ENCODE assay signal across 8 mouse cellular contexts in the genomic region with DNA sequence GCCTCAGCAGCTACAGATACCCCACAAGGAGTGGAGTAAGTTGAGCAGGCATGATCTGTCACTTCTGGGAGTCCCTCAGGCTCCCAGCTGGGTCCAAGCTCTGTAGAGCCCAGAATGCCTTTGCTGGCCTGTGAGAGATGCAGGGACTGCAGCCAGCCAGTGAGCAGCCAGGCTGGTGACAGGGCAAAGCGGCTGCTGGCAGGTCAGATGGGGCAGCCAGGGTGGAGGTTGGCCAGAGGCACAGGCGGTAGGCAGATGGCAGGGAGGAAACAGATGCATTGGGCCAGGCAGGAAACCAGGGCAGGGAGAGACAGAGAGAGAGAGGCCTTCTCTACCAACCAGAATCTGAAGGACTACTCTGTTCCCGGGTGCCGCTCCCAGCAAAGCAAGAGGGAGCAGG. TPM values are rescaled to one million over a fixed set of nuclear protein-coding genes. Genes with fewer than 3 reads are reported as not detected.
DNase-seq lines count a peak whose midpoint lies in the region; ATAC-seq lines count a peak whose summit lies in the region.

No protein-coding gene starts in this region.

- no peak overlapping the region for H3K9ac ChIP-seq in heart, embryonic 16.5 days (ENCODE audit: low read length)

- ATAC-seq in common myeloid progenitor, adult 5-6 weeks (replicated peaks; ENCODE audit: low read depth, poor library complexity, severe bottlenecking), result peak; percentile 65
- peak; percentile 23; the same call in 1 of the 2 replicates for ATAC-seq in heart, embryonic 16.5 days (replicated peaks; ENCODE audit: extremely low read depth, insufficient read depth, low FRiP score)
- ATAC-seq in monocyte, adult 5-6 weeks (replicated peaks; ENCODE audit: insufficient number of reproducible peaks, low FRiP score, low TSS enrichment, poor library complexity, severe bottlenecking), result no peak

- 39% methylated on average over 4 of the region's 4 CpGs for WGBS in heart, embryonic 16.5 days

- DNase-seq in layer of hippocampus, postnatal 10 days (ENCODE audit: low spot score in 2 of 2), result peak; percentile 59 to 69
- no peak for DNase-seq in layer of hippocampus, adult 11-12 months (ENCODE audit: low spot score)
- peak; percentile 57 for DNase-seq in adipocyte (ENCODE audit: low spot score)
- DNase-seq in retina, postnatal 1 day, result peak; percentile 72
- no peak for DNase-seq in embryo, embryonic 9.5 days (ENCODE audit: extremely low spot score)

- no peaks in the 10 kb centered on the region for H3K27me3 ChIP-seq in heart, embryonic 16.5 days (ENCODE audit: control insufficient read depth, insufficient read depth, low read length)

- H3K9me3 ChIP-seq in heart, embryonic 16.5 days (replicated peaks; ENCODE audit: control insufficient read depth, low read length), result peaks cover 3% of the 10 kb centered on the region; the same call in 1 of the 2 replicates

- peaks cover 17% of the 10 kb centered on the region for H3K4me1 ChIP-seq in heart, embryonic 16.5 days (ENCODE audit: control insufficient read depth, insufficient read depth, low read length)

- peaks cover 7% of the 10 kb centered on the region; the same call in 1 of the 2 replicates for H3K36me3 ChIP-seq in heart, embryonic 16.5 days (ENCODE audit: control insufficient read depth, insufficient read depth)

- H3K4me2 ChIP-seq in heart, embryonic 16.5 days (ENCODE audit: low read depth, low read length), result no peak overlapping the region

- no peak overlapping the region for H3K4me3 ChIP-seq in heart, embryonic 16.5 days (ENCODE audit: low read length)

- H3K27ac ChIP-seq in heart, embryonic 16.5 days (ENCODE audit: low read length), result peak overlapping the region; percentile 54; the same call in 1 of the 2 replicates

RNA-seq across cellular contexts. Expression of a gene that starts 6.4 kb away (rescaled TPM):
- 1 to 10 TPM; 5.4 to 6.5 TPM for total RNA-seq in layer of hippocampus, postnatal 10 days (2021)
- 433 and 511 TPM in 2 replicates for total RNA-seq in common myeloid progenitor, adult 5-6 weeks (2017)
- 130 and 138 TPM in 2 replicates for polyA plus RNA-seq in heart, embryonic 16.5 days (2015; fragmentation: Nextera tagmentation; extraction: Ambion mirVana)
- 95.2 to 128 TPM (median 119 TPM) in 3 replicates for total RNA-seq in monocyte, adult 5-6 weeks (2017)

RNA-seq across cellular contexts. Expression of a gene that starts 44.4 kb away (rescaled TPM):
- total RNA-seq in layer of hippocampus, postnatal 10 days (2021), result 10 to 100 TPM; 26.3 to 30.5 TPM
- total RNA-seq in common myeloid progenitor, adult 5-6 weeks (2017), result 44.6 and 48.3 TPM in 2 replicates
- 51.0 and 51.6 TPM in 2 replicates for polyA plus RNA-seq in heart, embryonic 16.5 days (2015; fragmentation: Nextera tagmentation; extraction: Ambion mirVana)
- total RNA-seq in monocyte, adult 5-6 weeks (2017), result 131 to 163 TPM (median 138 TPM) in 3 replicates

Comparison
In these comparisons a context has a peak if more than half of its experiments do, and no peak if none do; other contexts are left out.
1. DNase-seq: peak in layer of hippocampus, postnatal 10 days (2 of 2), adipocyte (single experiment) and retina, postnatal 1 day (single experiment); none in layer of hippocampus, adult 11-12 months (single experiment) and embryo, embryonic 9.5 days (single experiment).
2. RNA of a gene that starts 6.4 kb away (total RNA-seq): 433 to 511 TPM in common myeloid progenitor, adult 5-6 weeks and 95.2 to 128 TPM in monocyte, adult 5-6 weeks; 5.4 to 6.5 TPM in layer of hippocampus, postnatal 10 days; every median in the first group is over 10 times any median in the second.